In the genomic region with DNA sequence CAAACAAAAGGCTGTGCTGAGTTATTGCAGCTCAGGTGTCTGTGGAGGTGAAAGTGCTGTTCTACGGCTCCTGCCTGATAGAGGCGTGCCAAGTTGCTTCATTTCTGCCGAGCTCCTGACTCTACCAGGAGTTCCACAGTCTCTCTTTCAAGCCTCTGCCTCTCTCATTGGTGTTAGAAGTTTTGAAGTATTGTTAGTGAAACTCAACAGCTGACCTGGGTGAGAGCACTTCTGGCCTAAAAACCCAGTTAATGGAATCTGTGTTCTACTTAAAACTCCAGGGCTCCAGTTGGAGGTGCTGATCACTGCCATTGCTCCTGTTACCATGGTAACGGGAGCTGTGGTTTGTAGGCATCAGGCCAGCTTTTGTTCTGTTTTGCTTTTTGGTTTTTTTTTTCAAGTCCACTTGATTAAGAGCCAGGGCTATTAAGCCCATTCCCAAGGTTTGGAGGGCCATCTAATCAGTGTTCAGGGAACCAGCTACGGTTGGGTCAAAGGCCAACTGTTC, we compare ENCODE assay signal across 10 mouse cellular contexts. TPM values are rescaled to one million over a fixed set of nuclear protein-coding genes. Genes with fewer than 3 reads are reported as not detected.
DNase-seq lines count a peak whose midpoint lies in the region; ATAC-seq lines count a peak whose summit lies in the region.
"Had no signal": no experiment of that assay in that cellular context is flagged by ENCODE, and none has a peak within 500 bp of the region (broad histone marks: within the 10 kb centered on the region; RNA-seq: fewer than 3 reads in every experiment).

No protein-coding gene starts in this region.

- H3K36me3 ChIP-seq in lung, embryonic 15.5 days: 0 out of 2 replicates have a peak, but pooled peaks cover 3% of the 10 kb centered on the region

- 40% methylated on average over 5 of the region's 5 CpGs for WGBS in lung, embryonic 15.5 days

- peak; percentile 13; the same call in 1 of the 2 replicates for ATAC-seq in lung, embryonic 15.5 days (ENCODE audit: borderline replicate concordance, extremely low read depth, low FRiP score, low TSS enrichment)

- no peaks in the 10 kb centered on the region for H3K27me3 ChIP-seq in lung, embryonic 15.5 days
- H3K27me3 ChIP-seq: liver, embryonic 13.5 days had no signal

- DNase-seq in adrenal gland, adult 2 months: peak; percentile 33
- DNase-seq in adrenal gland, postnatal 25 days: no peak
- peak; percentile 49 to 65 for DNase-seq in right cerebral cortex, postnatal 10 days (ENCODE audit: low spot score in 2 of 2)
- DNase-seq in right cerebral cortex, postnatal 4 days: no peak
- peak; percentile 53 for DNase-seq in yolk sac, embryonic 10.5 days (ENCODE audit: low spot score)
- DNase-seq in testis, postnatal 14 days (ENCODE audit: low spot score): no peak
- DNase-seq in adrenal gland, postnatal 10 days: no peak
- DNase-seq: adrenal gland, postnatal 14 days; liver, embryonic 13.5 days had no signal

- peak overlapping the region; percentile 58 for H3K27ac ChIP-seq in lung, embryonic 15.5 days
- H3K27ac ChIP-seq: liver, embryonic 13.5 days had no signal

- H3K4me1 ChIP-seq in lung, embryonic 15.5 days: peaks cover 83% of the 10 kb centered on the region

- no peak overlapping the region for H3K9ac ChIP-seq in lung, embryonic 15.5 days
- H3K9ac ChIP-seq: liver, embryonic 13.5 days had no signal

- H3K9me3 ChIP-seq in lung, embryonic 15.5 days: no peaks in the 10 kb centered on the region
- H3K9me3 ChIP-seq: liver, embryonic 13.5 days had no signal

- no peak overlapping the region for H3K4me3 ChIP-seq in lung, embryonic 15.5 days
- H3K4me3 ChIP-seq: liver, embryonic 13.5 days had no signal

- H3K4me2 ChIP-seq in lung, embryonic 15.5 days: no peak overlapping the region
- H3K4me2 ChIP-seq: liver, embryonic 13.5 days had no signal

RNA-seq across cellular contexts. Expression of gene Bag3, which starts 11.6 kb away (rescaled TPM):
- 100 to 1,000 TPM; 143 to 425 TPM for total RNA-seq in adrenal gland, adult 2 months (2021)
- polyA plus RNA-seq in adrenal gland, adult 2 months (2012; rRNA removed): 196 and 360 TPM in 2 replicates
- 148 and 181 TPM in 2 replicates for total RNA-seq in adrenal gland, postnatal 25 days (2021)
- 18.3 and 18.4 TPM in 2 replicates for polyA plus RNA-seq in lung, embryonic 15.5 days (2015; fragmentation: Nextera tagmentation; extraction: Ambion mirVana)
- 100 to 1,000 TPM in 1 of 2 experiments, 10 to 100 TPM in 1; 77.1 to 125 TPM for total RNA-seq in adrenal gland, postnatal 10 days (2021)

Comparison
In these comparisons a context has a peak if more than half of its experiments do, and no peak if none do; other contexts are left out.
1. DNase-seq: peak in adrenal gland, adult 2 months (single experiment), right cerebral cortex, postnatal 10 days (2 of 2) and yolk sac, embryonic 10.5 days (single experiment); none in adrenal gland, postnatal 25 days (single experiment), right cerebral cortex, postnatal 4 days (single experiment), testis, postnatal 14 days (single experiment) and adrenal gland, postnatal 10 days (single experiment).